Mouse (Mus musculus): ENCODE measurements at regions not wholly inside any gene's neighbourhood (a gene's known extent, or its start where the extent isn't known, plus 50 kb on each side); places are given as distances from the start of the nearest gene placed in this dataset.

DNA sequence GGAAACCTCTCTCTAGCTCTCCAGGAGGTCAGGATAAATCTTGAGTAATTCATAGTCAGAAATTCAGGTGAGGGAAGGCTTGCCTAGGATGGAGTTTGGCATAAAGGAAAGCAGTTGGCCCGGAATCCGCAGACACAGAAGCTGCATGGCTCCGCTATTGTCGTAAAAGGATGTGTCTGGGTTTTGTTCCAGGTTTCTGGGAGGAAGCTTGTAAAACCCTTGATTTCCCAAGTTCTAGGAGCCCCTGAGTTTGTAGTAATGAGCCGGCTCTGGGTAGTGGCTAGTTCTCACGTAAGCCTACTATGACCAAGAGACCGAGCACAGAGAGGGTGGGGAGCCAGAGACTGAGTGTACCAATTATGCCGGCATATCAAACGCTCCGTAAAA is 52.7 kb upstream of the Gm21915 start:
- TF ChIP-seq EP300 (IDR thresholded peaks at IDR 0.05; ENCODE audit: low read depth) (no peak), CTCF (IDR thresholded peaks at IDR 0.05; ENCODE audit: low read depth) (no peak)

Measured in liver, embryonic 14.5 days (tissue).